Mouse (Mus musculus) lung, embryonic 16.5 days (tissue): Measurements from ENCODE around the gene Tstd1. TPM values are rescaled to one million over a fixed set of nuclear protein-coding genes. Genes with fewer than 3 reads are reported as not detected.

Experiments used
- ATAC-seq: fragments of 200-750 bp; cut with Nextera tagmentation; 2 replicates; pipeline ENCODE4 v1.8.0; 2017; ENCODE audit warnings: low read depth, mild to moderate bottlenecking, moderate library complexity
- H3K27ac ChIP-seq: fragments of 300-500 bp; sonication (generic); 2 replicates; pipeline ENCODE4 v1.5.1; 2014; ENCODE audit warnings: mild to moderate bottlenecking, control low read depth, low read length
- H3K27me3 ChIP-seq: fragments of 300-500 bp; sonication (generic); 2 replicates; pipeline ENCODE4 v1.6.1; 2014; ENCODE audit warnings: low read depth, low read length, mixed read lengths; ENCODE audit not compliant: control insufficient read depth, insufficient read depth
- H3K36me3 ChIP-seq: fragments of 300-500 bp; sonication (generic); 2 replicates; pipeline ENCODE4 v1.6.1; 2014; ENCODE audit warnings: low read length; ENCODE audit not compliant: control insufficient read depth, insufficient read depth
- H3K4me1 ChIP-seq: fragments of 300-500 bp; sonication (generic); replicated peaks from 2 replicates; pipeline ENCODE4 v1.6.1; 2014; ENCODE audit warnings: low read length, mixed read lengths; ENCODE audit not compliant: control insufficient read depth, insufficient read depth
- H3K4me2 ChIP-seq: fragments of 300-500 bp; sonication (generic); 2 replicates; pipeline ENCODE4 v1.6.1; 2014; ENCODE audit warnings: low read depth, low read length, control low read depth
- H3K4me3 ChIP-seq: fragments of 300-500 bp; sonication (generic); 2 replicates; pipeline ENCODE4 v1.5.1; 2014; ENCODE audit warnings: mild to moderate bottlenecking, low read length, control low read depth
- H3K9ac ChIP-seq: fragments of 300-500 bp; sonication (generic); 2 replicates; pipeline ENCODE4 v1.6.1; 2014; ENCODE audit warnings: low read length, control low read depth
- H3K9me3 ChIP-seq: fragments of 300-500 bp; sonication (generic); 2 replicates; pipeline ENCODE4 v1.6.1; 2016; ENCODE audit warnings: low read length; ENCODE audit not compliant: control insufficient read depth
- WGBS: fragments of 180-500 bp; shearing (Covaris S2); extraction: QIAGEN DNeasy Blood & Tissue Kit; methylation state at CpG from one replicate; pipeline ENCODE4 v1.1.7; 2014; 5-methylcytosine and 5-hydroxymethylcytosine counted together
- polyA plus RNA-seq: library from polyadenylated mRNA; unstranded; fragments of >200 nt; fragmentation: Nextera tagmentation; extraction: Ambion mirVana; gene quantifications from 2 replicates; pipeline ENCODE4 v1.2.1, GENCODE M21; 2015

Tstd1 gene
- polyA plus RNA-seq, 1 experiment from 2014 or later, result 8.4 TPM

- H3K4me2 ChIP-seq, result no peak overlapping the region
- ATAC-seq, result no peak
- H3K36me3 ChIP-seq, result no peaks in the 10 kb centered on the region
- H3K9ac ChIP-seq, result no peak overlapping the region
- 73% methylated on average over 5 of the region's 5 CpGs for WGBS
- H3K27ac ChIP-seq, result no peak overlapping the region
- H3K4me1 ChIP-seq, result peaks cover 6% of the 10 kb centered on the region
- H3K4me3 ChIP-seq, result no peak overlapping the region
- no peaks in the 10 kb centered on the region for H3K27me3 ChIP-seq
- no peaks in the 10 kb centered on the region for H3K9me3 ChIP-seq
These were observed 13.5 kb downstream of the Tstd1 start for GRCm38 (mm10) chr1:171432158-171432557.

- Histone ChIP-seq H3K4me3 (no peak overlapping the region), H3K9me3 (no peaks in the 10 kb centered on the region), H3K4me2 (no peak overlapping the region), H3K9ac (no peak overlapping the region), H3K27me3 (no peaks in the 10 kb centered on the region), H3K4me1 (peaks cover 16% of the 10 kb centered on the region), H3K27ac (no peak overlapping the region), H3K36me3 (no peaks in the 10 kb centered on the region)
- ATAC-seq, result no peak
- 23% methylated on average over 7 of the region's 7 CpGs for WGBS
These were observed 16.7 kb downstream of the Tstd1 start for GRCm38 (mm10) chr1:171435288-171435814.

DNA sequence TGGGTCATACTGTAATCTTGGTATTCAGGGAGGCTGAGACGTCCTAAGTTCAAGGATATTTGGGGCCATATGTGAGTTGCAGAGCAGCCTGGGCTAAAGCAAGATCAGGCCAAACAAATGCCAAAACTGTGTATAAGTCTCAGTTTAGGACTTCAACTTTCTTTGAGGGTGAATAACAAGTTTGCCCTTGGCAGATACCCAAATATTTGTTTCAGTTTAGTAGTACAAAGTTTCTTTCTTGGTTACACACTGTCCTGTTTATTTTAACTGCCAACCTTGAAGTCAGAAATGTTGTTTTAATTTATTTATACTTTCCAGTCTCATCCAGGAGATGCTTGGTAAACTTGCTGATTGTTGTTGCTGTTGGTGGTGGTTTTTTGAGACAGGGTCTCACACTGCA is 17.3 kb downstream of the Tstd1 start:
- H3K9me3 ChIP-seq, result no peaks in the 10 kb centered on the region
- no peak for ATAC-seq

GRCm38 (mm10) chr1:171437264-171438013 is 18.8 kb downstream of the Tstd1 start, which contains the start of gene F11r:
Gene F11r, plus strand, starts transcription at chr1:171437535.
- Histone ChIP-seq H3K4me2 (peak within 1 kb of the TSS; percentile 64), H3K27me3 (no peaks in the 10 kb centered on the region), H3K9ac (peak within 1 kb of the TSS; percentile 64), H3K9me3 (no peaks in the 10 kb centered on the region), H3K4me1 (peaks cover 31% of the 10 kb centered on the region), H3K4me3 (peak within 1 kb of the TSS; percentile 57), H3K36me3 (no peaks in the 10 kb centered on the region), H3K27ac (peak within 1 kb of the TSS; percentile 43)
- peak; percentile 82 for ATAC-seq
- 2% methylated on average over 44 of the region's 46 CpGs for WGBS

More for the DNA sequence above, 17.3 kb downstream of the Tstd1 start:
- WGBS, result 26% methylated on average over 1 of the region's 1 CpGs
- peaks cover 20% of the 10 kb centered on the region for H3K4me1 ChIP-seq
- no peak overlapping the region for H3K27ac ChIP-seq
- no peaks in the 10 kb centered on the region for H3K27me3 ChIP-seq
- no peaks in the 10 kb centered on the region for H3K36me3 ChIP-seq
- H3K9ac ChIP-seq, result no peak overlapping the region
- no peak overlapping the region for H3K4me3 ChIP-seq
- no peak overlapping the region for H3K4me2 ChIP-seq

GRCm38 (mm10) chr1:171438014-171438670 is 19.5 kb downstream of the Tstd1 start:
- Histone ChIP-seq H3K27me3 (no peaks in the 10 kb centered on the region), H3K27ac (peak overlapping the region; percentile 43), H3K36me3 (no peaks in the 10 kb centered on the region), H3K4me3 (peak overlapping the region; percentile 57), H3K4me1 (peaks cover 36% of the 10 kb centered on the region), H3K4me2 (peak overlapping the region; percentile 64), H3K9me3 (no peaks in the 10 kb centered on the region), H3K9ac (peak overlapping the region; percentile 64)
- peak; percentile 10; the same call in 1 of the 2 replicates for ATAC-seq
- WGBS, result 5% methylated on average over 18 of the region's 18 CpGs

GRCm38 (mm10) chr1:171439072-171439471 is 20.4 kb downstream of the Tstd1 start:
- 17% methylated on average over 8 of the region's 8 CpGs for WGBS
- Histone ChIP-seq H3K9ac (peak overlapping the region; percentile 64), H3K36me3 (no peaks in the 10 kb centered on the region), H3K4me2 (peak overlapping the region; percentile 64), H3K4me3 (peak overlapping the region; percentile 57), H3K4me1 (peaks cover 36% of the 10 kb centered on the region), H3K9me3 (no peaks in the 10 kb centered on the region), H3K27me3 (no peaks in the 10 kb centered on the region), H3K27ac (peak overlapping the region; percentile 91)
- ATAC-seq, result no peak

DNA sequence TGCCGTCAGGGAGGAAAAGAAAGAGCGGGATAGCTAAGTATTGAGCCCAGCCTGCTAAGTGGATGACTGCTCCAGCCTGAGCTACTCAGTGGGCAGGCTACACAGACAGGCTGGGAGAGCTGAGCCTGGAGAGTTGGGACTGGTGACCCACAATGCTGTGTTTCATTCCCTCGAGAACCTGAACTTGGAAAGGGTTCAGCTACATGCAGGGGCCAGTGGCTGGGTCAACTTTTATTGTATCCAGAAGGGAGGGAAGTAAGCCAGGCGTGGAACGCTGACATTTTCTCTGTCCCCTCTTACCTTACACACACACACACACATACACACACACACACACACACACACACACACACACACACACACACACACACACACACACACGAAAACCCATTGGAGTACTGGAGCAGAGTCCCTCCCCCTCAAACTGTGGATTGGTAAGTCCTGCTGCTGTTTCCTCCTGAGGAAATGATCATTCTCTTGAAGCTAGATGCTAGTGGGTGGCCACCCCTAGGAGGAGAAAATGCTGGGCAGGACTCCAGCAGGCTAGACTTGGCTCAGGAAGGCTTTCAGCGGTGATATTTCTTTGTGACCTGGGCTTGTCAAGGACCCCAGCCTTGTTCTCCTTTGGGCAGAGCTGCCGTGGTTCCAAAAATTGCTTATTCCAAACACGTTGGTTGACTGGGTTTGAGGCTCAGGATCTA is 21.5 kb downstream of the Tstd1 start:
- peaks cover 36% of the 10 kb centered on the region for H3K4me1 ChIP-seq
- peak overlapping the region; percentile 91 for H3K27ac ChIP-seq
- no peaks in the 10 kb centered on the region for H3K27me3 ChIP-seq
- H3K9me3 ChIP-seq, result no peaks in the 10 kb centered on the region
- peak; percentile 56 for ATAC-seq
- peak overlapping the region; percentile 57 for H3K4me3 ChIP-seq
- peak overlapping the region; percentile 61 for H3K9ac ChIP-seq
- WGBS, result 15% methylated on average over 9 of the region's 9 CpGs
- no peaks in the 10 kb centered on the region for H3K36me3 ChIP-seq
- peak overlapping the region; percentile 64 for H3K4me2 ChIP-seq

DNA sequence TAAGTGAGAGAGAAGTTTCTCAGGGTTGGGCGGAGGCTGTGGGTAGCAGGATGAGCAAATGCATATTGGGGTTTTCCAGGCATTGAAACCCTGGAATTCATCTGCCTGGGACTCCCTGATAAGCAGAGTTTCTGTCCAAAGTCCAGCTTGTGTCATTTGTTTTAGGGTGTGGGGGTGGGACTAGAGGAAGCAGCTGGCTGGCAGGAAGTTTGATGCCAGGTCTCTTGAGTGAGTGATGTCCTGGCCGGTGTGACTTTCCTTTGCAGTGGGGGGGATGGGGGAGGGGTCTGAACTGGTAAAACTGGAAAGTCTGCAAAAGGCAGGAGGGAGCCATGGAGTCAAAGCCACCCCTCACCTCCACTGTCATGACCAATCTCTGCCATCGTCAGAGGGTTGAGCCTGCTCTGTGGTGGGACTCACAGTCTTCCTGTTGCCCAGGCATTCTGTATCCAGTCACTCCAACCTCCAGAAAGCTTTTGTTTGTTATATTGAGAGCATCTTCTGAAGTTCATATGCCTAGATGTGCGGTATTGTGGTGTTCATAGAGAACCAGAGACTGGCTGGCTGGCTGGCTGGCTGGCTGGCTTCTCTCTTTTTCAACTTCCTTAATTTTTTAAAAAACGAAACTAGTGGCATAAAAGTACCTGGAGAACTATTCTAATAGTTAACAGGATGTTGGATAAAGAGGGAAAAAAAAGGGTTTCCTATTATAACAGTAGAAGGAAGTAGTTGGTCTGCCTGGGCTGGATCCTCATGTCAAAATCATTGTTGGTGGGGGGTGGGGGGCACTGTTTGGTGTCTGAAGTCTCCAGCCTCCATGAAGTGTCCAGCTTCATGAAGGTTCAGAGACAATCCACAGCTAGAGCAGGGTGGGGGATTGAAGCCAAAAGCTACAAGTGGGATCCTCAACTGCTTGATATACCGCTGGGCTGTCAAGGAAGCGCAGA is 23.1 kb downstream of the Tstd1 start:
- Histone ChIP-seq H3K4me1 (peaks cover 34% of the 10 kb centered on the region), H3K36me3 (no peaks in the 10 kb centered on the region), H3K9me3 (no peaks in the 10 kb centered on the region; the same call in 1 of the 2 replicates), H3K9ac (no peak overlapping the region), H3K27ac (peak overlapping the region; percentile 91), H3K4me3 (peak overlapping the region; percentile 8), H3K4me2 (peak overlapping the region; percentile 64), H3K27me3 (no peaks in the 10 kb centered on the region)
- WGBS, result 34% methylated on average over 7 of the region's 7 CpGs
- ATAC-seq, result peak; percentile 37
